19 mouse cellular contexts compared by ENCODE assay signal in genomic region chr10:93249901-93250300, GRCm38 (mm10).
DNase-seq lines count a peak whose midpoint lies in the region; ATAC-seq and TF ChIP-seq lines count a peak whose summit lies in the region.
"Had no signal": no experiment of that assay in that cellular context is flagged by ENCODE, and none has a peak within 500 bp of the region (broad histone marks: within the 10 kb centered on the region; RNA-seq: fewer than 3 reads in every experiment).

No protein-coding gene starts in this region.

- peaks cover 22% of the 10 kb centered on the region for H3K4me1 ChIP-seq in heart, embryonic 10.5 days
- H3K4me1 ChIP-seq in hindbrain, embryonic 16.5 days (ENCODE audit: control insufficient read depth, insufficient read depth, low read depth, low read length): peaks cover 9% of the 10 kb centered on the region; the same call in 1 of the 2 replicates
- H3K4me1 ChIP-seq in hindbrain, embryonic 12.5 days: peaks cover 9% of the 10 kb centered on the region
- H3K4me1 ChIP-seq in midbrain, postnatal 0 days (ENCODE audit: insufficient read depth, low read length): 0 out of 2 replicates have a peak, but pooled peaks cover 4% of the 10 kb centered on the region
- H3K4me1 ChIP-seq in midbrain, embryonic 11.5 days (ENCODE audit: control insufficient read depth, insufficient read depth, low read length): peaks cover 3% of the 10 kb centered on the region
- peaks cover 23% of the 10 kb centered on the region for H3K4me1 ChIP-seq in stomach, embryonic 15.5 days

- 75% methylated on average over 7 of the region's 7 CpGs for WGBS in heart, embryonic 10.5 days
- 52% methylated on average over 7 of the region's 7 CpGs for WGBS in hindbrain, embryonic 16.5 days
- 65% methylated on average over 7 of the region's 7 CpGs for WGBS in hindbrain, embryonic 12.5 days
- 55% methylated on average over 7 of the region's 7 CpGs for WGBS in midbrain, postnatal 0 days
- 64% methylated on average over 7 of the region's 7 CpGs for WGBS in midbrain, embryonic 11.5 days
- WGBS in stomach, embryonic 15.5 days: 74% methylated on average over 7 of the region's 7 CpGs

- no peak overlapping the region for H3K9ac ChIP-seq in hindbrain, embryonic 16.5 days (ENCODE audit: low read depth, low read length)
- no peak overlapping the region for H3K9ac ChIP-seq in hindbrain, embryonic 12.5 days
- no peak overlapping the region for H3K9ac ChIP-seq in midbrain, postnatal 0 days (replicated peaks; ENCODE audit: low read length, poor library complexity, severe bottlenecking)
- H3K9ac ChIP-seq in midbrain, embryonic 11.5 days (ENCODE audit: low read length): no peak overlapping the region
- no peak overlapping the region for H3K9ac ChIP-seq in stomach, embryonic 15.5 days
- H3K9ac ChIP-seq: forebrain, embryonic 15.5 days; liver, embryonic 15.5 days had no signal

- ATAC-seq in hindbrain, embryonic 16.5 days: peak; percentile 37; the same call in 1 of the 2 replicates
- no peak for ATAC-seq in hindbrain, embryonic 12.5 days (ENCODE audit: low FRiP score)
- peak; percentile 13; the same call in 1 of the 2 replicates for ATAC-seq in midbrain, postnatal 0 days (ENCODE audit: low FRiP score)
- no peak for ATAC-seq in midbrain, embryonic 11.5 days (ENCODE audit: low FRiP score)
- no peak for ATAC-seq in stomach, embryonic 15.5 days (ENCODE audit: insufficient read depth, low FRiP score, low read depth)
- ATAC-seq: forebrain, embryonic 15.5 days had no signal

- peaks cover 39% of the 10 kb centered on the region for H3K36me3 ChIP-seq in heart, embryonic 10.5 days
- peaks cover 2% of the 10 kb centered on the region; the same call in 1 of the 2 replicates for H3K36me3 ChIP-seq in hindbrain, embryonic 16.5 days (ENCODE audit: control insufficient read depth, insufficient read depth, low read length)
- peaks cover 15% of the 10 kb centered on the region; the same call in 1 of the 2 replicates for H3K36me3 ChIP-seq in hindbrain, embryonic 12.5 days
- H3K36me3 ChIP-seq in midbrain, postnatal 0 days (ENCODE audit: insufficient read depth, low read length): no peaks in the 10 kb centered on the region
- H3K36me3 ChIP-seq in midbrain, embryonic 11.5 days (ENCODE audit: control insufficient read depth, insufficient read depth, low read length): no peaks in the 10 kb centered on the region
- no peaks in the 10 kb centered on the region; the same call in 1 of the 2 replicates for H3K36me3 ChIP-seq in stomach, embryonic 15.5 days

- no peak overlapping the region for H3K27ac ChIP-seq in heart, embryonic 10.5 days
- H3K27ac ChIP-seq in hindbrain, embryonic 16.5 days (ENCODE audit: low read depth, low read length): no peak overlapping the region
- no peak overlapping the region for H3K27ac ChIP-seq in hindbrain, embryonic 12.5 days
- no peak overlapping the region for H3K27ac ChIP-seq in midbrain, postnatal 0 days (ENCODE audit: low read depth, low read length)
- no peak overlapping the region for H3K27ac ChIP-seq in midbrain, embryonic 11.5 days (ENCODE audit: low read depth, low read length)
- peak overlapping the region; percentile 78 for H3K27ac ChIP-seq in stomach, embryonic 15.5 days
- H3K27ac ChIP-seq: liver, embryonic 15.5 days had no signal

- no peak overlapping the region for H3K4me2 ChIP-seq in hindbrain, embryonic 16.5 days (ENCODE audit: low read length)
- no peak overlapping the region for H3K4me2 ChIP-seq in hindbrain, embryonic 12.5 days (replicated peaks)
- H3K4me2 ChIP-seq in midbrain, postnatal 0 days (ENCODE audit: low read depth, low read length, poor library complexity, severe bottlenecking): no peak overlapping the region
- no peak overlapping the region for H3K4me2 ChIP-seq in midbrain, embryonic 11.5 days
- no peak overlapping the region for H3K4me2 ChIP-seq in stomach, embryonic 15.5 days
- H3K4me2 ChIP-seq: forebrain, embryonic 15.5 days; heart, embryonic 11.5 days; liver, embryonic 15.5 days had no signal

- peak; percentile 50 for DNase-seq in heart, embryonic 10.5 days (ENCODE audit: low spot score)
- no peak for DNase-seq in heart, adult 8-10 months (ENCODE audit: low spot score)
- DNase-seq in midbrain, postnatal 0 days (ENCODE audit: low spot score): no peak
- DNase-seq in midbrain, embryonic 11.5 days (ENCODE audit: low spot score, missing footprints): no peak
- no peak for DNase-seq in frontal cortex, postnatal 10 days (ENCODE audit: low spot score in 2 of 2)
- DNase-seq: adrenal gland, postnatal 25 days; cerebellum, adult 9-10 months; kidney, adult 8-10 months; kidney, postnatal 36 days; left cerebral cortex, postnatal 4 days; lung, postnatal 14 days; right cerebral cortex, postnatal 14 days; thymus, postnatal 25 days had no signal

- no peaks in the 10 kb centered on the region for H3K9me3 ChIP-seq in heart, embryonic 10.5 days
- no peaks in the 10 kb centered on the region for H3K9me3 ChIP-seq in hindbrain, embryonic 16.5 days (ENCODE audit: control insufficient read depth, low read length)
- no peaks in the 10 kb centered on the region for H3K9me3 ChIP-seq in hindbrain, embryonic 12.5 days (replicated peaks)
- H3K9me3 ChIP-seq in midbrain, postnatal 0 days (ENCODE audit: low read length): no peaks in the 10 kb centered on the region
- no peaks in the 10 kb centered on the region for H3K9me3 ChIP-seq in midbrain, embryonic 11.5 days (ENCODE audit: control insufficient read depth, low read length)
- no peaks in the 10 kb centered on the region for H3K9me3 ChIP-seq in stomach, embryonic 15.5 days
- H3K9me3 ChIP-seq: forebrain, embryonic 15.5 days; liver, embryonic 15.5 days had no signal

- no peak overlapping the region for H3K4me3 ChIP-seq in heart, embryonic 10.5 days
- H3K4me3 ChIP-seq in hindbrain, embryonic 16.5 days (ENCODE audit: low read length): no peak overlapping the region
- no peak overlapping the region for H3K4me3 ChIP-seq in hindbrain, embryonic 12.5 days
- no peak overlapping the region for H3K4me3 ChIP-seq in midbrain, postnatal 0 days (ENCODE audit: low read depth, low read length)
- no peak overlapping the region for H3K4me3 ChIP-seq in midbrain, embryonic 11.5 days (ENCODE audit: low read depth, low read length)
- no peak overlapping the region for H3K4me3 ChIP-seq in stomach, embryonic 15.5 days (replicated peaks)
- H3K4me3 ChIP-seq: forebrain, embryonic 15.5 days; liver, embryonic 15.5 days had no signal

- H3K27me3 ChIP-seq in heart, embryonic 10.5 days (ENCODE audit: insufficient read depth, poor library complexity, severe bottlenecking): no peaks in the 10 kb centered on the region
- H3K27me3 ChIP-seq in hindbrain, embryonic 16.5 days (replicated peaks; ENCODE audit: control insufficient read depth, insufficient read depth, low read length): no peaks in the 10 kb centered on the region
- no peaks in the 10 kb centered on the region for H3K27me3 ChIP-seq in hindbrain, embryonic 12.5 days
- H3K27me3 ChIP-seq in midbrain, postnatal 0 days (ENCODE audit: insufficient read depth, low read length): no peaks in the 10 kb centered on the region
- no peaks in the 10 kb centered on the region for H3K27me3 ChIP-seq in midbrain, embryonic 11.5 days (ENCODE audit: control insufficient read depth, insufficient read depth, low read length)
- H3K27me3 ChIP-seq in stomach, embryonic 15.5 days (replicated peaks): no peaks in the 10 kb centered on the region
- H3K27me3 ChIP-seq: forebrain, embryonic 15.5 days; liver, embryonic 15.5 days had no signal

- TF ChIP-seq CTCF in midbrain, postnatal 0 days (IDR thresholded peaks at IDR 0.05): no peak

Comparison
In these comparisons a context has a peak if more than half of its experiments do, and no peak if none do; other contexts are left out.
1. ATAC-seq: peak in hindbrain, embryonic 16.5 days (single experiment) and midbrain, postnatal 0 days (single experiment); none in hindbrain, embryonic 12.5 days (single experiment), midbrain, embryonic 11.5 days (single experiment) and stomach, embryonic 15.5 days (single experiment).